Mouse (Mus musculus) hindbrain, embryonic 13.5 days (tissue): Measurements from ENCODE around the gene Fermt1. TPM values are rescaled to one million over a fixed set of nuclear protein-coding genes. Genes with fewer than 3 reads are reported as not detected.

Source experiments
- ATAC-seq: fragments of 200-750 bp; cut with Nextera tagmentation; 2 replicates; pipeline ENCODE4 v1.8.0; 2017; ENCODE audit warnings: moderate TSS enrichment; ENCODE audit not compliant: low FRiP score
- H3K27ac ChIP-seq: fragments of 300-500 bp; sonication (generic); 2 replicates; pipeline ENCODE4 v1.5.1; 2015; ENCODE audit warnings: inconsistent platforms, mild to moderate bottlenecking, moderate library complexity
- H3K27me3 ChIP-seq: fragments of 300-500 bp; sonication (generic); 2 replicates; pipeline ENCODE4 v1.6.1; 2015; ENCODE audit warnings: mild to moderate bottlenecking, inconsistent platforms
- H3K36me3 ChIP-seq: fragments of 300-500 bp; sonication (generic); 2 replicates; pipeline ENCODE4 v1.6.1; 2015; ENCODE audit warnings: mild to moderate bottlenecking, inconsistent platforms
- H3K4me1 ChIP-seq: fragments of 300-500 bp; sonication (generic); replicated peaks from 2 replicates; pipeline ENCODE4 v1.6.1; 2015; ENCODE audit warnings: inconsistent platforms
- H3K4me2 ChIP-seq: fragments of 300-500 bp; sonication (generic); 2 replicates; pipeline ENCODE4 v1.6.1; 2015; ENCODE audit warnings: inconsistent platforms, mild to moderate bottlenecking, moderate library complexity
- H3K4me3 ChIP-seq: fragments of 300-500 bp; sonication (generic); 2 replicates; pipeline ENCODE4 v1.5.1; 2015; ENCODE audit warnings: mild to moderate bottlenecking, inconsistent platforms
- H3K9ac ChIP-seq: fragments of 300-500 bp; sonication (generic); 2 replicates; pipeline ENCODE4 v1.6.1; 2015; ENCODE audit warnings: mild to moderate bottlenecking, inconsistent platforms
- H3K9me3 ChIP-seq: fragments of 300-500 bp; sonication (generic); 2 replicates; pipeline ENCODE4 v1.6.1; 2016; ENCODE audit warnings: inconsistent platforms
- WGBS: fragments of 180-500 bp; shearing (Covaris S2); methylation state at CpG from one replicate; pipeline ENCODE4 v1.1.7; 2015; 5-methylcytosine and 5-hydroxymethylcytosine counted together
- polyA plus RNA-seq: library from polyadenylated mRNA; unstranded; fragments of >200 nt; fragmentation: Nextera tagmentation; extraction: Ambion mirVana; gene quantifications from 2 replicates; pipeline ENCODE4 v1.2.1, GENCODE M21; 2015

The Fermt1 gene
- polyA plus RNA-seq, 1 experiment from 2014 or later = not detected

GRCm38 (mm10) chr2:132873657-132874326 lies 71.9 kb downstream of the Fermt1 start:
- H3K36me3 ChIP-seq = no peaks in the 10 kb centered on the region
- no peak for ATAC-seq

GRCm38 (mm10) chr2:132871663-132872062 lies 74.0 kb downstream of the Fermt1 start:
- H3K27me3 ChIP-seq = peaks cover 4% of the 10 kb centered on the region; the same call in 1 of the 2 replicates
- no peak overlapping the region for H3K4me3 ChIP-seq
- H3K9me3 ChIP-seq = no peaks in the 10 kb centered on the region
- 83% methylated on average over 3 of the region's 3 CpGs for WGBS
- no peak overlapping the region for H3K4me2 ChIP-seq
- H3K27ac ChIP-seq = no peak overlapping the region
- no peak overlapping the region for H3K9ac ChIP-seq
- H3K36me3 ChIP-seq = peaks cover 6% of the 10 kb centered on the region
- ATAC-seq = no peak
- no peaks in the 10 kb centered on the region for H3K4me1 ChIP-seq

More at GRCm38 (mm10) chr2:132873657-132874326, 71.9 kb downstream of the Fermt1 start:
- Histone ChIP-seq H3K4me1 (peaks cover 3% of the 10 kb centered on the region), H3K4me3 (no peak overlapping the region), H3K9ac (no peak overlapping the region), H3K27me3 (peaks cover 25% of the 10 kb centered on the region), H3K9me3 (no peaks in the 10 kb centered on the region), H3K4me2 (no peak overlapping the region), H3K27ac (no peak overlapping the region)
- whole genome bisulfite sequencing = 85% methylated on average over 10 of the region's 10 CpGs

- WGBS = 78% methylated on average over 4 of the region's 4 CpGs
- no peak overlapping the region for H3K9ac ChIP-seq
- H3K4me3 ChIP-seq = no peak overlapping the region
- H3K9me3 ChIP-seq = no peaks in the 10 kb centered on the region
- H3K36me3 ChIP-seq = peaks cover 13% of the 10 kb centered on the region
- no peak for ATAC-seq
- no peak overlapping the region for H3K27ac ChIP-seq
- H3K27me3 ChIP-seq = no peaks in the 10 kb centered on the region
- H3K4me2 ChIP-seq = no peak overlapping the region
- H3K4me1 ChIP-seq = no peaks in the 10 kb centered on the region
Measured at GRCm38 (mm10) chr2:132870286-132870685, 75.4 kb downstream of the Fermt1 start.

GRCm38 (mm10) chr2:132869682-132870081 lies 76.0 kb downstream of the Fermt1 start:
- Histone ChIP-seq H3K27ac (no peak overlapping the region), H3K27me3 (no peaks in the 10 kb centered on the region), H3K9ac (no peak overlapping the region), H3K4me1 (no peaks in the 10 kb centered on the region), H3K36me3 (peaks cover 17% of the 10 kb centered on the region), H3K9me3 (no peaks in the 10 kb centered on the region), H3K4me2 (no peak overlapping the region), H3K4me3 (no peak overlapping the region)
- ATAC-seq = no peak
- 91% methylated on average over 5 of the region's 5 CpGs for WGBS

GRCm38 (mm10) chr2:132867521-132867920 lies 78.2 kb downstream of the Fermt1 start:
- H3K4me2 ChIP-seq = no peak overlapping the region
- H3K9me3 ChIP-seq = no peaks in the 10 kb centered on the region
- WGBS = 82% methylated on average over 5 of the region's 5 CpGs

GRCm38 (mm10) chr2:132863325-132863724 lies 82.4 kb downstream of the Fermt1 start:
- Histone ChIP-seq H3K9ac (no peak overlapping the region), H3K4me2 (no peak overlapping the region), H3K27me3 (no peaks in the 10 kb centered on the region), H3K9me3 (no peaks in the 10 kb centered on the region), H3K27ac (no peak overlapping the region), H3K4me3 (no peak overlapping the region), H3K36me3 (peaks cover 32% of the 10 kb centered on the region), H3K4me1 (no peaks in the 10 kb centered on the region)
- ATAC-seq = no peak
- 95% methylated on average over 2 of the region's 2 CpGs for WGBS

More at GRCm38 (mm10) chr2:132867521-132867920, 78.2 kb downstream of the Fermt1 start:
- Histone ChIP-seq H3K27me3 (no peaks in the 10 kb centered on the region), H3K27ac (no peak overlapping the region), H3K4me1 (no peaks in the 10 kb centered on the region), H3K4me3 (no peak overlapping the region), H3K9ac (no peak overlapping the region), H3K36me3 (peaks cover 29% of the 10 kb centered on the region)
- no peak for ATAC-seq

GRCm38 (mm10) chr2:132861456-132861855 lies 84.2 kb downstream of the Fermt1 start:
- H3K36me3 ChIP-seq = peaks cover 24% of the 10 kb centered on the region
- 94% methylated on average over 2 of the region's 2 CpGs for WGBS
- H3K4me1 ChIP-seq = 0 out of 2 replicates have a peak, but pooled peaks cover under 1% of the 10 kb centered on the region

GRCm38 (mm10) chr2:132860435-132860834 lies 85.3 kb downstream of the Fermt1 start:
- H3K4me2 ChIP-seq = no peak overlapping the region
- H3K9ac ChIP-seq = no peak overlapping the region
- H3K4me3 ChIP-seq = no peak overlapping the region
- H3K27me3 ChIP-seq = no peaks in the 10 kb centered on the region
- no peak overlapping the region for H3K27ac ChIP-seq
- no peaks in the 10 kb centered on the region for H3K9me3 ChIP-seq
- H3K36me3 ChIP-seq = peaks cover 20% of the 10 kb centered on the region
- H3K4me1 ChIP-seq = 0 out of 2 replicates have a peak, but pooled peaks cover 3% of the 10 kb centered on the region
- ATAC-seq = no peak

More at GRCm38 (mm10) chr2:132861456-132861855, 84.2 kb downstream of the Fermt1 start:
- Histone ChIP-seq H3K27ac (no peak overlapping the region), H3K4me2 (no peak overlapping the region), H3K27me3 (no peaks in the 10 kb centered on the region), H3K4me3 (no peak overlapping the region), H3K9me3 (no peaks in the 10 kb centered on the region), H3K9ac (no peak overlapping the region)
- no peak for ATAC-seq

- Histone ChIP-seq H3K4me1 (0 out of 2 replicates have a peak, but pooled peaks cover 3% of the 10 kb centered on the region), H3K36me3 (peaks cover 15% of the 10 kb centered on the region), H3K4me2 (no peak overlapping the region), H3K9me3 (no peaks in the 10 kb centered on the region), H3K9ac (no peak overlapping the region), H3K27ac (no peak overlapping the region), H3K27me3 (no peaks in the 10 kb centered on the region), H3K4me3 (no peak overlapping the region)
- WGBS = 83% methylated on average over 5 of the region's 5 CpGs
- ATAC-seq = no peak
Measured at GRCm38 (mm10) chr2:132856333-132856732, 89.4 kb downstream of the Fermt1 start.

Other genes starting within 250 kb of the Fermt1 start
- 72.7 and 87.2 TPM in 2 replicates for gene Chgb, start 164.6 kb downstream of the Fermt1 start, polyA plus RNA-seq
- gene Trmt6, start 129.9 kb downstream of the Fermt1 start, polyA plus RNA-seq = 25.6 and 26.5 TPM in 2 replicates
- gene Mcm8, start 129.8 kb downstream of the Fermt1 start, polyA plus RNA-seq = 5.8 and 6.7 TPM in 2 replicates
- gene Crls1, start 99.2 kb downstream of the Fermt1 start, polyA plus RNA-seq = 9.2 and 9.3 TPM in 2 replicates
- gene Lrrn4, start 65.0 kb downstream of the Fermt1 start, polyA plus RNA-seq = 0.10 TPM in 1 of 2 replicates, not detected in the other